Mouse (Mus musculus) retina, embryonic 14.5 days (tissue): ENCODE results near the gene Gm9887.
A peak's percentile ranks its signal among the peaks of the same experiment; 100 is the strongest.
"Not testable (repeated sequence)": the region's sequence is repeated elsewhere in the genome, so short reads cannot be mapped to it uniquely, and the experiment has no call there.

Source experiments
- DNase-seq: peaks from one replicate; pipeline ENCODE4 v3.0.0-alpha.2; 2015; ENCODE audit warnings: low spot score

Gm9887 gene

DNA sequence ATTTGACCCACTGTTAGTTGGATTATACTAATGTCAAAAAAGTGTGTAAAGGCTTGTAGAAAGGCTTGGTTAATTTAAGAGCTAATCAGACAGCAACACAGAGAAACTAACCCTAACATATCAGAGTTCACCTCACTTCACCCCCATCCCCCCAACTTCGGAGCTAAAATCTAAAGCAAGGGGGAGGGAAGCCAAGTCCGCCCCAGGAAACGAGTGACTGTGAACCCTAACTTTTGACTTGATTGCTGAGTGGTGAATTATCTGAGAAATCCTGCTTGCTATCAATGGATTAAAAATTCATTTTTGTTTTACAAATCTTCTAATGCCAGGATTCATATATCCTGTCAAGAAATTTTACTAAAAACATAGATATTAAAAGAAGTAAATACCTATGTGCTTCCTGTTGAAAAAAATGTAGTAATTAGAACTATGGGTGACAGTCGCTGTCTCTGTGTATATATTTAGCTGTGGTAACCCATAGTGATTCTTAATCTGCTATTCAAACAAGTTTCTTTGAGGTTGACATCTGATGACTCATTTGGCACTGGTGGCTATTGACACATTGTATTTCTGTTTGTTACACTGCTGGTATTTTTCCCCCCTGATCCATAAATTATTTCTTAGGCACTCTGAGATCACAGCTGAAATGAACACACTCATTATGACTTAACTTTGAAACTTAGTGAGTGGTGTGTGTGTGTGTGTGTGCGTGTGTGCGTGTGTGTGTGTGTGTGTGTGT lies 13.5 kb upstream of the Gm9887 start:
- DNase-seq = no peak

DNA sequence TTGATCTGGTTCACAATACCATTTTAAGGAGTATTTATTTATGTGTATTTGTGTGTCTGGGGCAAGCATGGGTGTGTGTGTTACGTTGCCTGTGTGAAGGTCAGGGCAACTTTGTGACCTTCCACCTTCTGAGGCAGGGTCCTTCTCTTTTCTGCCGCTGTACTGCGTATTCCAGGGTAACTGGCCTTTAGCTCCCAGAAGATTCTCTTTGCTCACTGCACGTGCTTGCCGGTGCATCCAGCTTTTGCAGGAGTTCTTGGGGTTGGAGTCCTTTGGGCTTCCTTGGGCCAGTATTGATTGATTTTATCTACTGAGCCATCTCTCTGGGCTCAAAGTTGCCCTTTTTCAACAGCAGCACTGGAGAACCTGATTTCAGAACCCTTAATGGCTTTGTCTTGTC lies 12.3 kb upstream of the Gm9887 start:
- DNase-seq = no peak

DNA sequence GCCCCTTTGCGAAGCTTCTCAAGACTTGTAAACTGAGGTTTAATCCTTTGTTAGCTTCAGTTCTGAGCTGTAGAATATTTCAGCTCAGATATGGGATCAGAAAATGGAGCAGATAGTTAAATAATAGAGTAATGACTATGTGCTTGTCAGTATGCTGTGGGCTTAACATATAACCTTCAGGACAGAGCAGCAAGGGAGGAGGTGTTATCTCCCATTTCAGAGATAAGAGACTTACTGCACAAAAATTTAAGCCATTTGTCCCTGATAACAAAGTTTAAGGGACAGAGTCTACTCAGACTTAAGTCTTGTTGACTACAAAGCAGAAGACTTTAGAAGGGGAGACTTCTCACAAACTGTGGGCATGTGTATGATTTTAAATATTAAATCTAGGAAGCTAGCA lies 10.6 kb upstream of the Gm9887 start:
- no peak for DNase-seq

DNA sequence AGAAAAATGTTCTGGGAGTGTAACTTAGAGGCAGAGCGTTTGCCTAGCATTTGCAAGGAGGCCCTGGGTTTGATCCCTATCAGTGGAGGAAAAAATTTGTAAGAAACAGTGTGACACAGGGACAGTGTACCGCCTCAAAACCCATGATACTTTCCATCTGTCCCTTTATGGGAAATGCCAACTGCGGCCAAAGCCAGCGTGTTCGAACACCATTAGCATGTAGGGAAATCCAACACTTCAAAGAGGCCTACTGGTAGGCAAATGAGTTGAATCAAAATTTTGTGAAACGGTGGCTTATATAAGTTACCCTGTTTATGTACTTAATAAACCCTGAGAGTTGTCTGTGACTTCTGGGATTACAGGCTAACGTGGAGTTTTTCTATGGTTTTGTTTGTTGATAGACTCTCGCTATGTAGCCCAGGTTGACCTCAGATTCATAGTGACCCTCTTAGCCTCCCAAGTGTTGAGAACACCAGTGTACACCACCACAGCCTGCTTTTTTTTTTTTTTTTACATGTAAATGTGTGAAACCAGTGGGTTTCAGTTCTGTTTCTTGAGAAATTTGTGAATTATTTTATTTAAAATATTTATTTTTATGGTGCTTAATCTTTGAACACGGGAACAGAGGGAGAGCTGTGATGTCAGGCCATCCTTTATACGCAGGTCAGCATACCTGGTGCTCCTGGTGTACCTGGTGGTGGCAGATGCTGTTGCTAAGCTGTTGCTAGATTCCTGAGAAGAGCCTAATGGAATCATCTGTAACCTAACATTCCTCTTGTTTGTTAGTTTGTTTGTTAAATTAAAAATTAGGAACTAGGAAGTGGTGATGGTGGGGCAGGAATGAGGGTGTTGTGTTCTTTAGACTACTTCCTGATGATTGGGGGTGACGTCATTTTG lies 6.5 kb upstream of the Gm9887 start:
- DNase-seq = no peak

DNA sequence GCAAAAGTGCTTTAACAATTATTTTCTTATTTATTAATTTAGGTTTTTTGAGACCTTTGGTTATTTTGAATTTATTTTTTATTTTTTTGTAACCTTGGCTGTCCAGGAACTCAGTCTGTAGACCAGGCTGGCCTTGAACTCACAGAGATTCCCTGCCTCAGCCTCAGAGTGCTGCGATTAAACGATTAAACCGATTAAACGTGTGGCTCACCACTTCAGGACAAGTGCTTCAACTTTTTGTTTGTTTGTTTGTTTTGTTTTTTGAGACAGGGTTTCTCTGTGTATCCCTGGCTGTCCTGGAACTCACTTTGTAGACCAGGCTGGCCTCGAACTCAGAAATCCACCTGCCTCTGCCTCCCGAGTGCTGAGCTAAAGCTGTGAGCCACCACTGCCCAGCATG lies 5.4 kb upstream of the Gm9887 start:
- DNase-seq = not testable (repeated sequence)

DNA sequence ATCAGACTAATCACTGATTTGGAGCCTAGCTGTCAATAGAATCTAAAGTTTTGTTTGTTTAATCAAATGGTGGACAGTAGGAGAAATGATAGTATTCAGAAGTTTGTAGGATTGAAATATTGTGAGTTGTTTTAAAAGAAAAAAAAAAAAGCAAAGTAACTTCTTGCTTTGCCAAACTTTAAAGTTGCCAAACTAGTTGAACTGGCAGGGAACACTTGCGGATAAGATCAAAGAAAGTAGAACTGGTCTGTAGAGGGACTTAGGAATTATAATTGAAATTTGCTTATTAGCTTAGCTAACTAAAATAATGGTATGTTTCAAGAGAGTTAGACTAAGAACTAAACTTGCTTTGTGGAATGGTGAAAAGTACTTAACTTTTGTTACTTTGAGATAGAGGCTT lies 4.9 kb upstream of the Gm9887 start:
- no peak for DNase-seq

DNA sequence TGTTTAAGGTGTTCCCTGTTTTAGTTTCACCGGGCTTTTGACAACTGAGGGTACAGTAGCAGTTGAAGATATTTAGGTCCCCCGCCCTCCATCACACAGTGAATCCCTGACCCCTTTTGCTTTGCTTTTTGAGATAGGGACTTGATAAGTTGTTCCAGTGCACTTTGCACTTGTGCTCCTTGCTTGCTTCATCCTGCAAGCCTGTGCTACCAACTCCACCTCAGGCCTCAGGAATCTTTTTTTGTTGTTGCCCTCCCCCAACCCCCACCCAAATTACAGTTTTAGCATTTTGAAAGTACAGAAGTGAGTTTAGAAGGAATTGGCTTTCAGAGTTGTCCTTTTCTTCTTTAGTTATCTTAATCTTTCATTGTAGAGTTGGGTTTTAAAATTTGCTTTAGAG lies 3.9 kb upstream of the Gm9887 start:
- no peak for DNase-seq

DNA sequence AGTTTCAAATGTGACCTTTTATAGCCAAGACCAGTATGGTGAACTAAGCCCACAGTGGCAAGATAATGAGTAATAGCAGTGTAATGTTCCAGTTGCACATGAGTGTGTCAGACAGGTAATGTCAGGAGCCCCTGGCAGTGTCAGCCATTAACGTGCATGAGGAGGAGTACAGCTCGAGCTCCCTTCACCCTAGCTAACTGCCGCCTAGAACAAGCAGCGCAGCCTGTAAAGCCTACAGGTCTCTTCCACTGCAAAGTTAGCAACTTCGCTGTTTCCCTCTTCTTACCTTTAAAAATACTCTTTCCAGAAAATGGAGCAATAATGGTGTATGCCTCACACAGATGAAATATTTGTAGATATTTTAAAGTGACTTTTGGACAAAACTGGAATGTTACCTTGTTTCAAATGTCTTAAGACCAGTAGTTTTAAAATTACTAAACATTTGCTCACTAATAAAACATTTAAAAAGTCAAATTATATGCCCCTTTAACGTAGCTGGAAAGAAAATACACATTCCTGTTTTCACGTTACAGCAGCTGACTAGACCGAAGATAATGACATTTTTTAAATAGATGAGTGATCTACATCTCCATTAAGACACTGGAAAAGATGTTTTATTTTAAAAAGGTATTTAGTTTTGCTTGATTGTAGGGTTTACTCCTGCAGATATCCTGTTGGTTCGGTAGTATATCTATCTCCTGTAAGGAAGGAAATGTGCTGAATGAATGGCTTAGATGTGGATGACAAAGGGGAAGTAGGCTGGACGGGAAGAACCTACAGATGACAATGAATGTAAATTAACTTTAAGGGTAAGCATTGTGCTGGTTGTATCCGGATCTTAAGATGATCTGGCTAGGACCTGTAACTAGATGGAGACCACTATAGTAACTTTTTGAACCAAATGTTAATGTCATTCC lies 1.9 kb upstream of the Gm9887 start:
- DNase-seq = no peak

DNA sequence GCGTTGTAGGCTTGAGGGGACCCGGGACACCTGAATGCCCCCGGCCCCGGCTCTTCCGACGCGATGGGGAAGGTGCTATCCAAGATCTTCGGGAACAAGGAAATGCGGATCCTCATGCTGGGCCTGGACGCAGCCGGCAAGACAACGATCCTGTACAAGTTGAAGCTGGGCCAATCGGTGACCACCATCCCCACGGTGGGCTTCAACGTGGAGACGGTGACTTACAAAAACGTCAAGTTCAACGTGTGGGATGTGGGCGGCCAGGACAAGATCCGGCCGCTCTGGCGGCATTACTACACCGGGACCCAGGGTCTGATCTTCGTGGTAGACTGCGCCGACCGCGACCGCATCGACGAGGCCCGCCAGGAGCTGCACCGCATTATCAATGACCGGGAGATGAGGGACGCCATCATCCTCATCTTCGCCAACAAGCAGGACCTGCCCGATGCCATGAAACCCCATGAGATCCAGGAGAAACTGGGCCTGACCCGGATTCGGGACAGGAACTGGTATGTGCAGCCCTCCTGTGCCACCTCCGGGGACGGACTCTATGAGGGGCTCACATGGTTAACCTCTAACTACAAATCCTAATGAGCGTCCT lies 573 bp upstream of the Gm9887 start:
- peak; percentile 32 for DNase-seq

DNA sequence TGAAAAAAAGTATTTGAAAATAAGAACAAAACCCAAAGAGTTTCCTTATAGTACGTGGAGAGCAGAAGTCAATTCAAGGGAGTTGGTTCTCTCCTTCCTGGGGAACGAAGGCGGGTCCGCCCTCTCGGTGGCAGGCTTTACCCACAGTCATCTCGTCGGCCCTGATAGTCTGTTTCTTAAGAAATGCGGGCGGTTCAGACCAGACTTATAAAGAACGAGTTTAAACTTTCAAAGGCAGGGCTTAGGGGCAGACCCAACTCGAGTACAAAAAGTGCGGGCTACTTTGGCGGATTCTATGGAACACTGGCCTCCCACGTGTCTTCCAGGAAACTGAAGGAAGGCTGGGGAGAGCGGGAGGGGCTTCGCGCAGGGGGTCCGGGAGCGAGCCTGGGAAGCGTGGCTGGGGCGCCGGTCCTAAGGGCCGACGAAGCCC lies 821 bp downstream of the Gm9887 start:
- DNase-seq = no peak

DNA sequence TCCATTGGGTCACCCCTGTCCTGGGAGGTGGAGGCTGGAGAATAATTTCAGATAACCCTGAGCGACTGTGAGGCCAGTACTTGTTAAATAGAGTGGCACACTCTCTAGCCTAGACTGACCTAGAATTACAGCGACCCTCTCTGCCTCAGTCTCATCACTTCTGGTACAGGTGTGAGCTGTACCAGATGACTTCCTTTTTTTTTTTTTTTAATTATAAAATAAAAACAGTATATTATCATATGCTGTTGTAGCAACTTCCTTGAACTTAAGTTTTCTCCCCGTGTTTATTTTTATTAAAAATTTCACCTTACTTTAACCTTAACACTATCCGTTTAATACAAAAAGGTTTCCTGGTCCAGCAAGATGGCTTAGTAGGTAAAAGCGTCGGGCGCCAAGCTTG lies 1.3 kb downstream of the Gm9887 start:
- DNase-seq = no peak

DNA sequence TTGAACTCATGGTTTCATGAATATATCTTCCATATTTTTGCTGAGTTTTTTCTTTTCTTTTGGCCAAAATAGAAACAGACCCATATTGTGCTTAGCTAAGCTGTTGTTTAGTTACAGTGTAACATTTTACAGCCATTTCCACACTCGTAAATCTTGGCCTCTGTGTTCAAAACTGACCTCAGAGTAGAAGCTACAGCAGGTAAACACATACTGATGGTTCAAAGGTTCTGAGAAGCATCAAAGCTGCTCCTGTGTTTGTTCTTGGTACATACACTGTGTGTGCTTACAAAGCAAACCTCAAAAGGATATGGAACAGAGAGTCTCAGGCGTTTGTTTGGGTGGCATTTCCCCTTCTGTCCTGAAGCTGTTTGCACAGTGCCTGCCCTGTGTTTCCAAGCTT lies 4.7 kb downstream of the Gm9887 start:
- no peak for DNase-seq

DNA sequence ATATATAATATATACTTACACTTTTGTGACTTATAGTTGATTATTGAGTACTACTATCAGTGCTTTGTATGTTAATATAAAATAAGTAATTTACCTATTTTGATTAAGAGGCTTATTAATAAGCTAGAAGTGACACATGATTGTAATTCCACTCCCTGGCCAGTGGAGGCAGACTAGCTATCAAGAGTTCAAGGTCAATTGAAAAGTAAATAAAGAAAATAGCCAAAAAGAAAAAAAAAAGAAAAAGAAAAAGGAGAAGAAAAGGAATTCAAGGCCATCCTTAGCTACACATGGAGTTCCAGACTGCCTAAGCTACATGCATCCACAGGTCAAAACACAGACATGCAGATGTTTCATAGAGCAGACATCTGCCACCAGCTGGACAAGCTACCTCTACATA lies 5.8 kb downstream of the Gm9887 start:
- DNase-seq = peak; percentile 57

DNA sequence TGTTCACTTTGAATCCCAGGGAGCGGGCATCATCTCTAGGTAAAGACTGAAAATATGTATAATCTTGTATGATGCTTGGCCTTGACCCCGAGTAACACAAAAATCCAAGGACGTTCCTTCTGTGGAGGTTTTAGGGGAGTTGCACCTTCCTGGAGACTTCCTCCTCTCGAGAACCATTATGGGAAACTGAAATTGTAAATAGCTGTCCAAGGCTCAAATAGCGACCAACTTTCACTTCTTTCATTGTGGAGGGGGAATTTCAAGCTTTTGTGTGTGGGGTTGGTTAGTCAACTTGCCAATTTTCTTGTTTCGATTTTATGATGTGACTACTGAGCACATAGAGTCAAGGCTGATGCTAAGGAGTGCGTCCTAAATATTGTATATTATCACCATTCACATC lies 6.5 kb downstream of the Gm9887 start:
- DNase-seq = no peak

DNA sequence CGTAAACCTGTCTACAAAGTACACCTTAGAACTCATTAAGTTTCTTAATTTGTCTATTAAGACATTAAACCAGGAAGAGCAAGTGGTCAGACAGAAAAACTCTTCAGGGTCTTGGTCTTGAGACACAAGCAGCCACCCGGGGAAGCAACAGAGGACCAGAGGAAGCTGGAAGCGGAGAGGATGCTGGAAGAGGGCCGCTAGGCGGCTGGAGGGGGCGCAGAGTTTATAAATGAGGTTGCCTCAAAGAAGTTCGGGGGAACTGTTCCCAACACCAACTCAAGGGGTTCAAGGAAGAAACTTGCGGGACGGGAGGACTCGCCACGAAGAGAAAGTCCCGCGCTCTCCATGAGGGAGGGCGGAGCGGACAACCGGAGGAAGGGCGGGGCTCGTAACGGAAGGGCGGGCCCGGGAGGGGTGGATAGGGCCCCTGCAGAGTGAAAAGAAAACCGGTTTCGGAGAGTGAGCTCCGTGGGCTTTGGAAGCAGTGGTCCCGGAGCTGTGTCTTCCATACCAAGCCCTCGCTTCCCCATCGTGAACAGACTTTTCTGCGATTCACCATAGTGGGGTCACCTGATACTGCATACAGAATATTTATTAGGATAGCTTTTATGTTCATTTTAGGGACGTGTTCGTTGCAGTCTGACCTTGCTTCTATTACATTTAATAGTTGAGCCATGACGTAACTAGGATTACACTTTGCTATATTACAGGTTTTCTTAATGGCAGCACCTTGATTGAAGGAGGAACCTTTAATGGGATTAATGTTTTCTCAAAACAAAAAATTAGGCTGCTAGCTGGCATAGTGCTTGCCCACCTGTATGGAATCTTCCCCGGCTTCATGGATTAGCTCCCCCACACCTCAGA lies 8.1 kb downstream of the Gm9887 start:
- DNase-seq = peak; percentile 70

DNA sequence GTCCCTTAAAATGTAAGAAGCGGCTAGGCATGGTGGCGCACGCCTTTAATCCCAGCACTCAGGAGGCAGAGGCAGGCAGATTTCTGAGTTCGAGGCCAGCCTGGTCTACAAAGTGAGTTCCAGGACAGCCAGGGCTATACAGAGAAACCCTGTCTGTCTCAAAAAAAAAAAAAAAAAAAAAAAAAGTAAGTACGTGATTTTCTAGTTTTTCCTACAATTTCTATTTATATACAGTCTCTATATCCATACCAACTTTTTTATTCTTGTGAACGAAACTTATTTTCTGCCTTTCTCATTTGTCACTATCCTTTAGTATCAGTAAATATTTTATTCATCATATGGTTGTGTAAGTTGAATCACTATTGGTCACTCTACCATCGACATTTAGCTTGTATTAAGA lies 9.1 kb downstream of the Gm9887 start:
- not testable (repeated sequence) for DNase-seq

DNA sequence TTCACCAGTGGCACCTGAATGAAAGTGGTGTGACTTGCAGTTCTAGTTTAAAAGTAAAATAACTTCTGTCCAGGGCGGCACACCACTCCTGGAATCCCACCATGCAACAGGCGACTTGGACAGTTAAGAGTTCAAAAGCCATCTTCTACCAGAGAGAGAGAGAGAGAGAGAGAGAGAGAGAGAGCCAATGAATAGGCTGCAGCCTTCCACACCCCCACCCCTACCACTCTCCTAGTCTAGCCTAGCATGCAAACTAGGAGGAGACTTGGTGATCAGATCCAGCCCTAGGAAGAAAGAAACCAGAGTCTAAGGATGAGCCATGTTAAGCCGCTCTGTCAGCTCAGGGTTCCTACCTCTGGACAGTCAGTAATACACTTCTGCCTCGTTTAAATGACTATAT lies 9.9 kb downstream of the Gm9887 start:
- DNase-seq = peak; percentile 16

DNA sequence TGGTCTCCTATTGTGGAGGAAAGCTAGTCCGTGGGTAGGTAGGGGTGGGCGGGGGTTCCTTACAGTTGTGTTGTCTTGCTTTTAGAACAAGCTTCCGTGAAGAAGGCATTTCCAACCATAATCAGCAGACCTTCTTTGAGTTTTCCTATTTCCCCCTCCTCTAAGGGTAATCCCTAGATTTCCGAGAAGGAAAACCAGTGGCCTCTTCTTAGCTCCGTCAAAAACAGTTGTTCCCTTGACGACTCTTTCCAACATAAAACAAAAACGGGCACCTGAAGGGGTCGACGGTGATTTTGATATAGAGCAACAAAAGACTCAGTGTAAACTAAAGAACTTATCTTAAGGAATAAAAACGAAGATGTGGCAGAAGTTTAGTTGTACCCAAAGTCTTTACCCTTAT lies 10.3 kb downstream of the Gm9887 start:
- no peak for DNase-seq

DNA sequence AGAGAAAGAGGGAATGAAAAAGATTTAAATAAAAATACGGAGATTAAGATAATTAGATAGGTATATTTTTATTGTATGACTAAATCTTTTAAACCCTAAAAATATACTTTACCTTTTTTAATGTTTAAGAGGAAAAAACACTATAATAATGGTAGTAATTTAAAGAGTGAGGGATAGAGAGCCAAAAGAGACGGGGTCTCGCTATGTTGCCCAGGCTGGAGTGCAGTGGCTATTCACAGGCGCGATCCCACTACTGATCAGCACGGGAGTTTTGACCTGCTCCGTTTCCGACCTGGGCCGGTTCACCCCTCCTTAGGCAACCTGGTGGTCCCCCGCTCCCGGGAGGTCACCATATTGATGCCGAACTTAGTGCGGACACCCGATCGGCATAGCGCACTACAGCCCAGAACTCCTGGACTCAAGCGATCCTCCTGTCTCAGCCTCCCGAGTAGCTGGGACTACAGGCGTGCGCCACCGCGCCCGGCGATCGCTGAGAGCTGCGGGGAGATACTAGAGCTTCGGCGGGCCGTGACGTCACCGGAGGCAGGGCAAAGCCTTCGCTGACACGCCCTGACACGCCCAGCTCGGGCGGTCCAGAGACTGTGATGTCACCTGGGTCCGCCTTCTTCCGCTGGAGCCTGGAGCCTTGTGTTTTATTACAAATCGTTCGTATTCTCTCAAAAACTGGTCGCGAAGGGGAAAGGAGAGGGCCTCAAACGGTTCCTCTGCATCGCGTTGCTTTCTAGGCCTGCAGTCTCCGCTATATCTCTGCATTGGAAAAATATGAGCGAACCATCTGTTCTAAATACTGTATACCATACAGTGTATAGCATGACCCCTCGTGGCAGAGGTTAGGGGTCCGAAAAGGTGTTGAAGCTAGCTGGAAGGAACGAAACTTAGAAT lies 11.0 kb downstream of the Gm9887 start:
- peak; percentile 99 for DNase-seq

DNA sequence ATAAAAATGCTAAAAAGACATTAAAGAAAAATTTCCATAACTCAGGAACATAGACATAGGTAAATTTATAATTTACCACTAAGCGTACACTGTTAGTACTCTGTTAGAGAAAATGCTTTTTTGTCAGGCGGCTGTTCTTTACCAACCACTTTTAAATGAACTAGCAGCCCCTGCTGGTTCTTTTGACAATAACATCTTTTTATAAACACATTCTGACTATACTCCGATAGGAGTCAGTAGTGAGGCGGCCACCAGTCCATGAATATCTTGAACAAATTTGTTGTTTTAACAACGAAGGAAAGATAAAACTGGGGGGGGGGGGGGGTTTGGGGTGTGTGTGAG lies 11.6 kb downstream of the Gm9887 start:
- peak; percentile 92 for DNase-seq
